Mouse (Mus musculus): ENCODE data around the gene 0610030E20Rik. TPM values are rescaled to one million over a fixed set of nuclear protein-coding genes. Genes with fewer than 3 reads are reported as not detected.

0610030E20Rik gene
- polyA plus RNA-seq, 1 experiment, result 9.7 TPM

GRCm38 (mm10) chr6:72358086-72358764 is 11.1 kb downstream of the 0610030E20Rik start:
- peaks cover 10% of the 10 kb centered on the region; the same call in 1 of the 2 replicates for H3K4me1 ChIP-seq (ENCODE audit: control insufficient read depth, insufficient read depth, insufficient read length, low read length)
- H3K4me3 ChIP-seq (ENCODE audit: insufficient read depth, low read depth, low read length), result no peak overlapping the region
- no peak overlapping the region for H3K27ac ChIP-seq (replicated peaks; ENCODE audit: low read depth, low read length)

GRCm38 (mm10) chr6:72359343-72359742 is 12.2 kb downstream of the 0610030E20Rik start:
- no peak overlapping the region for H3K4me3 ChIP-seq (ENCODE audit: insufficient read depth, low read depth, low read length)
- H3K27ac ChIP-seq (replicated peaks; ENCODE audit: low read depth, low read length), result no peak overlapping the region
- peaks cover 6% of the 10 kb centered on the region; the same call in 1 of the 2 replicates for H3K4me1 ChIP-seq (ENCODE audit: control insufficient read depth, insufficient read depth, insufficient read length, low read length)

GRCm38 (mm10) chr6:72359891-72360598 is 12.9 kb downstream of the 0610030E20Rik start:
- peaks cover 2% of the 10 kb centered on the region; the same call in 1 of the 2 replicates for H3K4me1 ChIP-seq (ENCODE audit: control insufficient read depth, insufficient read depth, insufficient read length, low read length)
- no peak overlapping the region for H3K27ac ChIP-seq (replicated peaks; ENCODE audit: low read depth, low read length)
- no peak overlapping the region for H3K4me3 ChIP-seq (ENCODE audit: insufficient read depth, low read depth, low read length)

GRCm38 (mm10) chr6:72360599-72360935 is 13.4 kb downstream of the 0610030E20Rik start:
- Histone ChIP-seq H3K4me3 (ENCODE audit: insufficient read depth, low read depth, low read length) (no peak overlapping the region), H3K27ac (replicated peaks; ENCODE audit: low read depth, low read length) (no peak overlapping the region), H3K4me1 (ENCODE audit: control insufficient read depth, insufficient read depth, insufficient read length, low read length) (peaks cover 2% of the 10 kb centered on the region; the same call in 1 of the 2 replicates)

DNA sequence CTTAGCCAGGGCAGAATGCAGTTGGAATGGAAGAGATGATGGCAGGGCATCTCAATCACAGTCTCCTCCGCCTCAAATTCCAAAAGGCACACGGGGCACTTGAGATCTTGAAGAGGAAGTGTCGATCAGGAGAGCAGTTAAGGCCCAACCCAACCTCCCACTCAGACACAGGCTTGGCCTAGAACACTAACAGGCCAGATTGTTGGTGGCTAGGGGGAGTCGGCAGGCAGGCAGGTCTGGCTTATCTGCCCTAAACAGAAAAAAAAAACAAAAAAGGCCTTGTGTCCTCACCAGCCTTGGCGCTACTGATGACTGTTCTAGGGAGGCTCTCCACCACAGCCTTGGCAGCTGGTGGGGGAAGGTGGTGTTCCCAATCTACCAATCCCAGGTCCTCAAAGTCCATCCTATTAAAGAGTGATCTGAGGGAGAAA is 14.0 kb downstream of the 0610030E20Rik start:
- H3K4me1 ChIP-seq (ENCODE audit: control insufficient read depth, insufficient read depth, insufficient read length, low read length), result peaks cover 2% of the 10 kb centered on the region; the same call in 1 of the 2 replicates
- H3K27ac ChIP-seq (replicated peaks; ENCODE audit: low read depth, low read length), result no peak overlapping the region
- 0 out of 2 replicates have a peak overlapping the region, but pooled peaks have one; percentile 1 for H3K4me3 ChIP-seq (ENCODE audit: insufficient read depth, low read depth, low read length)

- H3K27ac ChIP-seq (replicated peaks; ENCODE audit: low read depth, low read length), result peak overlapping the region; percentile 85
- H3K4me3 ChIP-seq (ENCODE audit: insufficient read depth, low read depth, low read length), result peak overlapping the region; percentile 83
- H3K4me1 ChIP-seq (ENCODE audit: control insufficient read depth, insufficient read depth, insufficient read length, low read length), result peaks cover 2% of the 10 kb centered on the region; the same call in 1 of the 2 replicates
Observed at GRCm38 (mm10) chr6:72362132-72363028, 15.3 kb downstream of the 0610030E20Rik start.

DNA sequence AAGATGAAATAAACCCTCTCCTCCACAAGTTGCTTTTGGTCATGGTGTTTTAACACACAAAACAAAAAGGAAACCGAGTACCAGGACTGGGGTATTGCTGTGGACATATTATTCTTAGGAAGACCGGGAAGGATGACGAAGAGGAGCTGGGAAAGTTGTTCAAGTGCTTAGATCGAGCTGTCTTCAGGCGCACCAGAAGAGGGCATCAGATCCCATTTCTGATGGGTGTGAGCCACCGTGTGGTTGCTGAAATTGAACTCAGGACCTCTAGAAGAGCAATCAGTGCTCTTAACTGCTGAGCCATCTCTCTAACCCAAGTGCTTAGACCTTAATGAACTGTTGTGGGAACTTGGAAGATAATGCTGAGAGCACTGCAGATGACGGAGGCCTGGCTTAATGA is 16.9 kb downstream of the 0610030E20Rik start:
- Histone ChIP-seq H3K4me1 (ENCODE audit: control insufficient read depth, insufficient read depth, insufficient read length, low read length) (peaks cover 2% of the 10 kb centered on the region; the same call in 1 of the 2 replicates), H3K27ac (replicated peaks; ENCODE audit: low read depth, low read length) (no peak overlapping the region)

GRCm38 (mm10) chr6:72364985-72365384 is 17.9 kb downstream of the 0610030E20Rik start:
- H3K27ac ChIP-seq (replicated peaks; ENCODE audit: low read depth, low read length), result no peak overlapping the region
- peaks cover 2% of the 10 kb centered on the region; the same call in 1 of the 2 replicates for H3K4me1 ChIP-seq (ENCODE audit: control insufficient read depth, insufficient read depth, insufficient read length, low read length)
- no peak overlapping the region for H3K4me3 ChIP-seq (ENCODE audit: insufficient read depth, low read depth, low read length)

More for the DNA sequence above, 16.9 kb downstream of the 0610030E20Rik start:
- no peak overlapping the region for H3K4me3 ChIP-seq (ENCODE audit: insufficient read depth, low read depth, low read length)

- Histone ChIP-seq H3K27ac (replicated peaks; ENCODE audit: low read depth, low read length) (no peak overlapping the region), H3K4me3 (ENCODE audit: insufficient read depth, low read depth, low read length) (no peak overlapping the region), H3K4me1 (ENCODE audit: control insufficient read depth, insufficient read depth, insufficient read length, low read length) (peaks cover 3% of the 10 kb centered on the region; the same call in 1 of the 2 replicates)
Observed at GRCm38 (mm10) chr6:72366304-72366703, 19.2 kb downstream of the 0610030E20Rik start.

DNA sequence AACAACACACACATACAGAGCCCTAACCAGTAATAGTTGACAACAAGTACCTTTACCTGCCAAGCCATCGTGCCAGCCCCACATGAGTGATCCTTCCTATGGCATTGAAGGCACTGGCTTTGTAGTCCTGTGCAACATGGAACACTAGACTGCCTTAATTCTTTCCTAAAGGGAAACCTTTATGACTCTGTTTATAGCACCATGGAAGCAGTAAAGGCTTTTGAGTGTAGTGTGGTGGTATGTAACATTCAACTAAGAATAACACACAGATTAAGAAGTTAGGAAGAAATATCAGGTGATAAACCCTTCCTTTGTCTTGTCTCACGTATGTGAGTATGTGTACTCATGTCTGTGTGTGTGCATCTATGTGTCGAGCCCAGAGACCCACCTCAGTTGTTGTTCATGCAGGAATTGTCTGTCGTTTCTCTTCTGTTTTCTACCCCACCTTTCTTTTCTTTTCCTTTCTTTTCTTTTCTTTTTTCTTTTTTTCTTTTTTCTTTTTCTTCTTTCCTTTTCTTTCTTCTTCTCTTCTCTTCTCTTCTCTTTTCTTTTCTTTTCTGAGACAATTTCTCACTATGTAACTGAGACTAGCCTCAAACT is 19.8 kb downstream of the 0610030E20Rik start, which contains the start of gene Rnf181:
Gene Rnf181 (minus strand): TSS at position 113 of the 600 bp plus-strand sequence.
- no peak within 1 kb of the TSS for H3K27ac ChIP-seq (replicated peaks; ENCODE audit: low read depth, low read length)
- H3K4me1 ChIP-seq (ENCODE audit: control insufficient read depth, insufficient read depth, insufficient read length, low read length), result peaks cover 4% of the 10 kb centered on the region; the same call in 1 of the 2 replicates
- no peak within 1 kb of the TSS for H3K4me3 ChIP-seq (ENCODE audit: insufficient read depth, low read depth, low read length)

GRCm38 (mm10) chr6:72367460-72367974 is 20.4 kb downstream of the 0610030E20Rik start:
- Histone ChIP-seq H3K4me3 (ENCODE audit: insufficient read depth, low read depth, low read length) (no peak overlapping the region), H3K4me1 (ENCODE audit: control insufficient read depth, insufficient read depth, insufficient read length, low read length) (peaks cover 4% of the 10 kb centered on the region; the same call in 1 of the 2 replicates), H3K27ac (replicated peaks; ENCODE audit: low read depth, low read length) (no peak overlapping the region)

- H3K4me1 ChIP-seq (ENCODE audit: control insufficient read depth, insufficient read depth, insufficient read length, low read length), result peaks cover 4% of the 10 kb centered on the region; the same call in 1 of the 2 replicates
- no peak overlapping the region for H3K4me3 ChIP-seq (ENCODE audit: insufficient read depth, low read depth, low read length)
- H3K27ac ChIP-seq (replicated peaks; ENCODE audit: low read depth, low read length), result no peak overlapping the region
Observed at GRCm38 (mm10) chr6:72369557-72369956, 22.4 kb downstream of the 0610030E20Rik start.

DNA sequence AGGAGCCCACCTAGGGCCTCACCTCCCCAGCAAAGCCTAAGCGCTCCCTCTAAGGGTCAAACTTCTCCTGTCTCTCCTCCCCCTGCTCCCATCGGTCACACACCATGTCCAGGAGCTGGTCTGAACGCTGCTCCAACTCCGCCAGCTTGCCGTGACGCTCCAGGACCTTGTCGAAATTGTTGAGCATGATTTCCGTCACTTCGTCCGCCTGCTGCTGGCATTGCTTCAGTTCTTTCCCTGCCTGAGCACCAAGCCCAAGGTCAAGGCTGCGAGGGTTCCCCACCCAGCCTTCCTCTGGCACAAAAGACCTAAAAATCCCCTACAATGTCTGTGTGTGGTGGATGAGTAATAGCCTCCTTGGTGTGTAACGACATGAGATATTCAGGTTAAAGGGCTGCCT is 23.0 kb downstream of the 0610030E20Rik start:
- Histone ChIP-seq H3K27ac (replicated peaks; ENCODE audit: low read depth, low read length) (no peak overlapping the region), H3K4me3 (ENCODE audit: insufficient read depth, low read depth, low read length) (no peak overlapping the region), H3K4me1 (ENCODE audit: control insufficient read depth, insufficient read depth, insufficient read length, low read length) (peaks cover 4% of the 10 kb centered on the region; the same call in 1 of the 2 replicates)

DNA sequence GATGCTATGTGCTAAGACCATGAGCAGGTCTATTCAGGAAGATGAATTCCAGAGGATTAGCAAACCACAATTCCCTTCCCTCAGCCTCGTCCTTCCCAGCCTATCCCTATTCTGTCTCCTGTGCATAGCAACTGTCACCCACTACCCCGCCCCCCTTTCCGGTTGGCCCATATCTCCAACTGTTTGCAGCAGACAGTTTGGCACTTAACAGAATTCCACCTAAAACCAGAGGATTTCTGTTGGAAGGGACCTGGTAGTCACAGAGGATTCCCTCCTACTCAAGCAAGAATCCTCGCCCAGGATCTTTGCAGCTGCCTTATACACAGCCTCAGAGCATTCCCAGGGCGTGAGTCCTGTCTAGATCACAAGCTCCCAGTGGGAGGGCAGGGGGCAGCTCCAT is 24.0 kb downstream of the 0610030E20Rik start:
- Histone ChIP-seq H3K4me3 (ENCODE audit: insufficient read depth, low read depth, low read length) (no peak overlapping the region), H3K27ac (replicated peaks; ENCODE audit: low read depth, low read length) (no peak overlapping the region), H3K4me1 (ENCODE audit: control insufficient read depth, insufficient read depth, insufficient read length, low read length) (peaks cover 4% of the 10 kb centered on the region; the same call in 1 of the 2 replicates)

Data from brown adipose tissue, adult 24 weeks (tissue).